Mouse (Mus musculus) midbrain, postnatal 0 days (tissue): ENCODE results near the gene Selenow. TPM values are rescaled to one million over a fixed set of nuclear protein-coding genes. Genes with fewer than 3 reads are reported as not detected.

Experiments
- ATAC-seq: fragments of 200-750 bp; cut with Nextera tagmentation; 2 replicates; pipeline ENCODE4 v1.8.0; 2017; ENCODE audit warnings: moderate number of reproducible peaks, mild to moderate bottlenecking, moderate TSS enrichment, moderate library complexity; ENCODE audit not compliant: low FRiP score
- DNase-seq: peaks from one replicate; pipeline ENCODE4 v3.0.0-alpha.2; 2015; ENCODE audit warnings: low spot score
- H3K27ac ChIP-seq: fragments of 300-500 bp; sonication (generic); 2 replicates; pipeline ENCODE4 v1.5.1; 2014; ENCODE audit warnings: low read depth, mild to moderate bottlenecking, low read length, mixed read lengths
- H3K27me3 ChIP-seq: fragments of 300-500 bp; sonication (generic); 2 replicates; pipeline ENCODE4 v1.6.1; 2014; ENCODE audit warnings: low read length, control low read depth, mixed read lengths; ENCODE audit not compliant: insufficient read depth
- H3K36me3 ChIP-seq: fragments of 300-500 bp; sonication (generic); 2 replicates; pipeline ENCODE4 v1.6.1; 2014; ENCODE audit warnings: low read length, control low read depth, mixed read lengths; ENCODE audit not compliant: insufficient read depth
- H3K4me1 ChIP-seq: fragments of 300-500 bp; sonication (generic); 2 replicates; pipeline ENCODE4 v1.6.1; 2014; ENCODE audit warnings: mild to moderate bottlenecking, control low read depth, antibody characterized with exemption, low read length, mixed read lengths; ENCODE audit not compliant: insufficient read depth
- H3K4me2 ChIP-seq: fragments of 300-500 bp; sonication (generic); 2 replicates; pipeline ENCODE4 v1.6.1; 2014; ENCODE audit warnings: low read depth, mild to moderate bottlenecking, low read length, mixed read lengths; ENCODE audit not compliant: poor library complexity, severe bottlenecking
- H3K4me3 ChIP-seq: fragments of 300-500 bp; sonication (generic); 2 replicates; pipeline ENCODE4 v1.5.1; 2014; ENCODE audit warnings: low read depth, mild to moderate bottlenecking, low read length, moderate library complexity
- H3K9ac ChIP-seq: fragments of 300-500 bp; sonication (generic); replicated peaks from 2 replicates; pipeline ENCODE4 v1.6.1; 2014; ENCODE audit warnings: mild to moderate bottlenecking, low read length, moderate library complexity, mixed read lengths; ENCODE audit not compliant: poor library complexity, severe bottlenecking
- H3K9me3 ChIP-seq: fragments of 300-500 bp; sonication (generic); 2 replicates; pipeline ENCODE4 v1.6.1; 2016; ENCODE audit warnings: low read length, control low read depth
- CTCF ChIP-seq: IDR thresholded peaks from 2 replicates; pipeline ENCODE4 v1.5.1; 2016; ENCODE audit warnings: antibody characterized with exemption, mild to moderate bottlenecking
- WGBS: fragments of 180-500 bp; shearing (Covaris S2); extraction: QIAGEN DNeasy Blood & Tissue Kit; methylation state at CpG from one replicate; pipeline ENCODE4 v1.1.7; 2014; 5-methylcytosine and 5-hydroxymethylcytosine counted together
- polyA plus RNA-seq: library from polyadenylated mRNA; unstranded; fragments of >200 nt; fragmentation: Nextera tagmentation; extraction: Ambion mirVana; gene quantifications from 2 replicates; pipeline ENCODE4 v1.2.1, GENCODE M21; 2015
- total RNA-seq: library from RNA; depleted of rRNA; stranded (reverse); fragments of >200 nt; gene quantifications from 2 replicates; pipeline ENCODE4 v1.2.3, GENCODE M21; 2014; rRNA removed

The Selenow gene
- total RNA-seq = 718 and 730 TPM in 2 replicates
- 2,106 and 2,315 TPM in 2 replicates for polyA plus RNA-seq

- Histone ChIP-seq H3K9me3 (no peaks in the 10 kb centered on the region), H3K27ac (peak within 1 kb of the TSS; percentile 88), H3K36me3 (peaks cover 13% of the 10 kb centered on the region), H3K9ac (peak within 1 kb of the TSS; percentile 81), H3K4me3 (peak within 1 kb of the TSS; percentile 75), H3K27me3 (no peaks in the 10 kb centered on the region), H3K4me2 (peak within 1 kb of the TSS; percentile 70), H3K4me1 (peaks cover 9% of the 10 kb centered on the region; the same call in 1 of the 2 replicates)
- under 1% methylated on average over 32 of the region's 33 CpGs for WGBS
- ATAC-seq (peak; percentile 96), DNase-seq (peak; percentile 95)
- TF ChIP-seq CTCF = no peak; the same call in 1 of the 2 replicates
These were observed at the start of gene Selenow for GRCm38 (mm10) chr7:15922220-15922773. Gene Selenow, minus strand, starts transcription at chr7:15922402.

GRCm38 (mm10) chr7:15969674-15970073 lies 47.5 kb upstream of the Selenow start:
- Histone ChIP-seq H3K9me3 (no peaks in the 10 kb centered on the region), H3K9ac (no peak overlapping the region), H3K4me1 (no peaks in the 10 kb centered on the region), H3K27ac (no peak overlapping the region), H3K4me2 (no peak overlapping the region), H3K36me3 (peaks cover 20% of the 10 kb centered on the region), H3K4me3 (no peak overlapping the region), H3K27me3 (no peaks in the 10 kb centered on the region)
- DNase-seq = no peak
- no peak for ATAC-seq
- peak; percentile 56 for TF ChIP-seq CTCF
- WGBS = 88% methylated on average over 3 of the region's 3 CpGs

DNA sequence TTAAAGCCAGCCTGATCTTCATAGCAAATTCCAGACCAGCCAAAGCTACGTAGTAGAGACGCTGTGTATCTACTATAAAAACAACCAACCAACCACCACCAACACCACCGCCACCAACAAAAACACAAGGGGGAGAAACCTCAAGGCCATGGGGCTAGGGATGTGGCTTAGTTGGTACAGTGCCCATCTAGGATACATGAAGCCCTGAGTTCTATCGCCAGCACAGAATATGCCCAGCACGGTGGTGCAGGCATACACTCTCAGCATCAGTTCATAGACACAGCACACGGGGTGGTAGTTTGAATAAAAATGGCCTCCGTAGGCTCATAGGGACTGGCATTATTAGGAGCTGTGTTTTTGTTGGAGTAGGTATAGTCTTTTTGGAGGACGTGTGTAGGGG lies 46.1 kb upstream of the Selenow start:
- ATAC-seq (no peak), DNase-seq (no peak)
- Histone ChIP-seq H3K4me1 (no peaks in the 10 kb centered on the region), H3K4me2 (no peak overlapping the region), H3K27me3 (no peaks in the 10 kb centered on the region), H3K36me3 (peaks cover 16% of the 10 kb centered on the region), H3K9me3 (no peaks in the 10 kb centered on the region), H3K4me3 (no peak overlapping the region), H3K27ac (no peak overlapping the region), H3K9ac (no peak overlapping the region)
- TF ChIP-seq CTCF = no peak
- 89% methylated on average over 8 of the region's 8 CpGs for WGBS

DNA sequence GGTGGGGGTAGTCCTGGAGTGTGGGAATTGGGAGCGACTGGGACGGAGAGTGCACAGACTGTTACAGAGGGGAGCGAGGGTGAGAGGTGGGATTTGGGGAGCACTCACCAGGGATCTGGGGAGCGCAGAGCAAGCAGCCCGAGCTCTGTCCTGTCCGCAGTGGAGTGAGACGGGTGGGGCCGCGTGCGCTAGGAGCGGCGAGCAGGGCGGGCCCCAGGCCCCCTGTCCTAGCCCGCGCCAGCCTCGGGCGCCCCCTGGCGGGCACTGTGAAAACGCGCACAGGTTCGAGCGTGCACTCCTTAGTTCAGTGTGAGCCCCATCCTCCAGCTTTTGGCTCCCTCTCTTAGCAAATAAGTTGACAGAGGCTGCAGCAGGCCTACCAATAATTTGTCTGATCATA lies 45.1 kb upstream of the Selenow start, which contains the start of gene Ehd2:
Gene Ehd2, minus strand, starts transcription at position 256 of the 400 bp plus-strand sequence.
- peak; percentile 44; the same call in 1 of the 2 replicates for ATAC-seq
- 0% methylated on average over 11 of the region's 22 CpGs for WGBS
- H3K27me3 ChIP-seq = no peaks in the 10 kb centered on the region
- no peak within 1 kb of the TSS for H3K27ac ChIP-seq
- H3K4me2 ChIP-seq = peak within 1 kb of the TSS; percentile 46
- H3K4me3 ChIP-seq = peak within 1 kb of the TSS; percentile 23; the same call in 1 of the 2 replicates
- H3K4me1 ChIP-seq = no peaks in the 10 kb centered on the region
- H3K9ac ChIP-seq = no peak within 1 kb of the TSS
- no peaks in the 10 kb centered on the region for H3K9me3 ChIP-seq
- peaks cover 12% of the 10 kb centered on the region for H3K36me3 ChIP-seq
- TF ChIP-seq CTCF = peak; percentile 76
- peak; percentile 54 for DNase-seq

DNA sequence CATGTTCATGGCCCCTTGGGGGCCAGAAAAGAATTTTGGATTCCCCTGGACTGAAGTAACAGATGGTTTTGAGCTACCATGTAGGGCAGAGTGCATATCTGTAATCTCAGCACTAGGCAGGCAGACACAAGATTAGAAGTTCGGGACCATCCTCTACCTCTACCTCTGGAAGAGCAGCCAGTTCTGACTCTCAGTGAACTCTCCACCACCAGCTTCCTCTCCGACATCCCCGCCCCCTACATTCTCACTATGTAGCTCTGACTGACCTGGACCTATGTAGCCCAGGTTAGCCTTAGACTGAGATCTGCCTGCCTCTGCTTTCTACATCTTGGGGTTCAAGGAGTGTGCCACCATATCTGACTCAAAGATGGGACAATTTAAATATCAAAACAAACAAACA lies 44.3 kb upstream of the Selenow start:
- no peak overlapping the region for H3K9ac ChIP-seq
- ATAC-seq (no peak), DNase-seq (no peak)
- WGBS = 81% methylated on average over 3 of the region's 3 CpGs
- no peaks in the 10 kb centered on the region for H3K9me3 ChIP-seq
- H3K4me2 ChIP-seq = no peak overlapping the region
- no peaks in the 10 kb centered on the region for H3K4me1 ChIP-seq
- TF ChIP-seq CTCF = no peak
- no peak overlapping the region for H3K27ac ChIP-seq
- no peaks in the 10 kb centered on the region for H3K27me3 ChIP-seq
- peaks cover 3% of the 10 kb centered on the region; the same call in 1 of the 2 replicates for H3K36me3 ChIP-seq
- H3K4me3 ChIP-seq = no peak overlapping the region

GRCm38 (mm10) chr7:15963798-15964652 lies 41.8 kb upstream of the Selenow start:
- no peak overlapping the region for H3K4me2 ChIP-seq
- H3K27me3 ChIP-seq = no peaks in the 10 kb centered on the region
- H3K4me3 ChIP-seq = no peak overlapping the region
- no peak overlapping the region for H3K9ac ChIP-seq
- WGBS = 84% methylated on average over 32 of the region's 32 CpGs
- H3K27ac ChIP-seq = no peak overlapping the region
- DNase-seq (no peak), ATAC-seq (no peak)
- H3K4me1 ChIP-seq = no peaks in the 10 kb centered on the region
- H3K9me3 ChIP-seq = no peaks in the 10 kb centered on the region
- no peak for TF ChIP-seq CTCF
- H3K36me3 ChIP-seq = no peaks in the 10 kb centered on the region
